Mouse (Mus musculus) forebrain, embryonic 16.5 days (tissue): ENCODE measurements at regions not wholly inside any gene's neighbourhood (a gene's known extent, or its start where the extent isn't known, plus 50 kb on each side); places are given as distances from the start of the nearest gene placed in this dataset.

Source experiments
- ATAC-seq: fragments of 200-750 bp; cut with Nextera tagmentation; 2 replicates; pipeline ENCODE4 v1.8.0; 2017; ENCODE audit warnings: mild to moderate bottlenecking, moderate library complexity
- H3K27ac ChIP-seq: fragments of 300-500 bp; sonication (generic); 2 replicates; pipeline ENCODE4 v1.5.1; 2014; ENCODE audit warnings: low read length, control low read depth
- H3K27me3 ChIP-seq: fragments of 300-500 bp; sonication (generic); replicated peaks from 2 replicates; pipeline ENCODE4 v1.6.1; 2014; ENCODE audit warnings: low read length; ENCODE audit not compliant: control insufficient read depth, insufficient read depth
- H3K36me3 ChIP-seq: fragments of 300-500 bp; sonication (generic); 2 replicates; pipeline ENCODE4 v1.6.1; 2014; ENCODE audit not compliant: control insufficient read depth, insufficient read depth
- H3K4me1 ChIP-seq: fragments of 300-500 bp; sonication (generic); replicated peaks from 2 replicates; pipeline ENCODE4 v1.6.1; 2014; ENCODE audit warnings: low read length; ENCODE audit not compliant: control insufficient read depth, insufficient read depth
- H3K4me2 ChIP-seq: fragments of 300-500 bp; sonication (generic); 2 replicates; pipeline ENCODE4 v1.6.1; 2014; ENCODE audit warnings: mild to moderate bottlenecking, low read length, control low read depth
- H3K4me3 ChIP-seq: fragments of 300-500 bp; sonication (generic); replicated peaks from 2 replicates; pipeline ENCODE4 v1.5.1; 2014; ENCODE audit warnings: mild to moderate bottlenecking, low read length, control low read depth
- H3K9ac ChIP-seq: fragments of 300-500 bp; sonication (generic); replicated peaks from 2 replicates; pipeline ENCODE4 v1.6.1; 2014; ENCODE audit warnings: low read depth, low read length, control low read depth
- H3K9me3 ChIP-seq: fragments of 300-500 bp; sonication (generic); 2 replicates; pipeline ENCODE4 v1.6.1; 2016; ENCODE audit warnings: low read length; ENCODE audit not compliant: control insufficient read depth
- WGBS: fragments of 180-500 bp; shearing (Covaris S2); extraction: QIAGEN DNeasy Blood & Tissue Kit; methylation state at CpG from one replicate; pipeline ENCODE4 v1.1.7; 2014; 5-methylcytosine and 5-hydroxymethylcytosine counted together

DNA sequence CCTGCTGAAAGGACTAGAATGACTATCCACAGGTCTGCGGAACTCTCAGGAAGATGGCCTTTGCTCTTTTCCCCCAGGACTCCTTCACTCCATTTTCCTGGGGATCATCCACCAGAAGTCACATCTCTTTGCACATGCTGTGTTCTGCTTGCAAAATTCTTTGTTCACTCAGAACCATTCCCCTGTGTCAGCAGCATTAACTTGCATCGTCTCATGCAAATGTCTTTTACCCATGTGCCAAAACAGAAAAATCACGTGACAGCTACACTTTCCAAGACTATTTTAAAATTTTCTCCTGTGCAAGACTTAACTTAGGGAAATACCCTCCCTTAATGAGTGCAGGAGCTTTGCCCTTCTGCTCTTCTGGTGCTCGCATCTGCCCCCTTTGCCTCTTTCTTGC, 306.2 kb upstream of the Sox11 start:
- H3K4me2 ChIP-seq, result no peak overlapping the region
- H3K4me3 ChIP-seq, result no peak overlapping the region
- WGBS, result 61% methylated on average over 4 of the region's 4 CpGs
- H3K27me3 ChIP-seq, result no peaks in the 10 kb centered on the region
- no peak overlapping the region for H3K27ac ChIP-seq
- no peak overlapping the region for H3K9ac ChIP-seq
- H3K36me3 ChIP-seq, result no peaks in the 10 kb centered on the region
- ATAC-seq, result no peak
- H3K4me1 ChIP-seq, result peaks cover 13% of the 10 kb centered on the region
- H3K9me3 ChIP-seq, result no peaks in the 10 kb centered on the region

DNA sequence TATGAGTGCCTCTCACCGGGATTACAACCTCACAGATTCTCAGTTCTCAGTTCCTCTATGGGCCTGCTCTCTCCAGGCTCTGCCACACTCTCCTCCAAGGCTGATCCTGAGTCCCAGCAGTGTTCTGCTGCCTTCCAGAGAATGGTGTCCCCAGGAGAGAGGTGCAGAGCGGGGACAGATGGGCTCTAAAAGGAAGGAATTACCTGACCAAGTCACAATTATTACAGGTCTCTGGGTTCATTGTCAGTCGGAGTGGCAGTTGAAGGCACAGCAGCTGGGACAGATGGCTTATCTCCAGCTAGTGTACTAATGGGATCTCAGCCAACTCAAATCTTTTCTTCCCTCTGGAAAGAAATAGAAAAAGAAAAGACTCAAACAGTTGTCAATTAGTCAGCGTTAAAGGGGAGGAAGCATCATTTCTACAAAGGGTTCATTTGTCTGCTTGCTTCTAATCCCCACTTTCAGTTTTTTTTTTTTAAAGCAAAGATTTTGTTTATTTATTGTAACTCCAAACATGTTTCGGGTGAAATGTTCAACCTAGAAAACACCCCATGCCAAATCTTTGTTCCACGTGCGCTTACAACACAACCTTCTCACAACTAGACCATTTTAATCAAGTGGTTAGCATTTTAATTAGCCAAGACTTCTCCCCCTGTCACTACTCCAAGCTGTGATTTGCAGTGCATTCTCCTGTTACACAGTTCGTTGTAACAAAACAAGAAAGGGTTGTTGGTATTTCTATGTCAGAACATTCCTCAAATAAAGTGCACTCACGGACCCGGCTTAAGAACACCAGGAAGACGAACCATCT, 304.3 kb upstream of the Sox11 start:
- 5% methylated on average over 11 of the region's 11 CpGs for WGBS

DNA sequence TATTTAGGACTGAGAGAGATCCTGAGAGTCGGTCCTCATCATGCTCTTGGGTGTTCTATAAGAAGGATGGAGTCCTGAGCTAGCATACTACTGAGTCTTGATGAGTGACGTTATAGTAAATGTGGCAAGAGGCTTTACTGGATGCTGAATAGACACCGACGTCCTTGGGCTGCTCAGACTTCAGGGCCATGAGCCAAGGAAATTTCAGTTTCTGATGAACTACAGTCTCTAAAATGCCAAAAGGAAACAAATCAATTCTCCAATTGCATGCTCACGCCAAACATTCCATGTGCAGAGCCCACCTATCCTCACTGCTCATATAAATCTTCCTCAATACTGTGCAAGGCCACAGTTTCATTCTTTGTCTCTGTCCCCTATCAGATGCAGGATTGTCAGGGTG, 277.2 kb upstream of the Sox11 start:
- no peak overlapping the region for H3K4me2 ChIP-seq
- no peaks in the 10 kb centered on the region for H3K9me3 ChIP-seq
- no peaks in the 10 kb centered on the region for H3K36me3 ChIP-seq
- H3K27ac ChIP-seq, result no peak overlapping the region
- no peaks in the 10 kb centered on the region for H3K27me3 ChIP-seq
- H3K9ac ChIP-seq, result no peak overlapping the region
- no peak overlapping the region for H3K4me3 ChIP-seq
- H3K4me1 ChIP-seq, result no peaks in the 10 kb centered on the region
- ATAC-seq, result no peak
- 84% methylated on average over 5 of the region's 5 CpGs for WGBS

More for the DNA sequence above, 304.3 kb upstream of the Sox11 start:
- Histone ChIP-seq H3K36me3 (no peaks in the 10 kb centered on the region), H3K9ac (no peak overlapping the region), H3K4me1 (peaks cover 13% of the 10 kb centered on the region), H3K27me3 (no peaks in the 10 kb centered on the region), H3K4me3 (no peak overlapping the region), H3K27ac (peak overlapping the region; percentile 86), H3K9me3 (no peaks in the 10 kb centered on the region), H3K4me2 (peak overlapping the region; percentile 15; the same call in 1 of the 2 replicates)
- peak; percentile 84 for ATAC-seq

DNA sequence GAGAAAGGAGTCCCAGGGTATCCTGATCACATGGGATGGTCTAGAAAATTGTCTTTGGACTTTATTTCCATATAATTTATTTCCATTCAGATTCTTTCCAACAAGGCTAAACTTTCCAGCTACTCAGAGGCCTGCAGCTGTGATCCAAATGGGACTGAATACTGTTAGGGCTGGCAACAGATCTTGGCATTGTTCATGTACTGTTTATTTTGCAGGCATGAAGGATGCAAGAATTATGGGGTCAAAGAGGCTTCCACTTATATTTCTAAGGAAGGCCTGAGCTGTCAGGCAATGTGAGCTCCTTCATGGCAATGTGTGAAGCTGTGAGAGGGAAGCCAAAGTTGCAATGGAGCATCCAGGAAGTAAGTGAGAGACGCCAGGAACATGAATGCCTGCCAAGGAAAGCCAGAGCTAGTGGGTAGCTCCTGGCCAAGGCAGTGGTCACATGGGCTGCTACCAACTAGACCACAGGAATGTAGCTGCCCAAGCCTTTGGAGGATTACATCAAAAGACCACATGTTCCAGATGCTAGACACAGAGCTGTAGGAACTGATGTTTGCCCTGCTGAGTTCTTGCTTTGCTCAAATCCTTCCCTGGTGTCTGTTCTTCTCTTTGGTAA, 261.8 kb upstream of the Sox11 start:
- H3K9me3 ChIP-seq, result no peaks in the 10 kb centered on the region
- 80% methylated on average over 1 of the region's 1 CpGs for WGBS
- no peaks in the 10 kb centered on the region for H3K4me1 ChIP-seq
- no peak overlapping the region for H3K4me3 ChIP-seq
- H3K4me2 ChIP-seq, result no peak overlapping the region
- H3K36me3 ChIP-seq, result no peaks in the 10 kb centered on the region
- ATAC-seq, result no peak
- no peak overlapping the region for H3K27ac ChIP-seq
- no peaks in the 10 kb centered on the region for H3K27me3 ChIP-seq
- H3K9ac ChIP-seq, result no peak overlapping the region

DNA sequence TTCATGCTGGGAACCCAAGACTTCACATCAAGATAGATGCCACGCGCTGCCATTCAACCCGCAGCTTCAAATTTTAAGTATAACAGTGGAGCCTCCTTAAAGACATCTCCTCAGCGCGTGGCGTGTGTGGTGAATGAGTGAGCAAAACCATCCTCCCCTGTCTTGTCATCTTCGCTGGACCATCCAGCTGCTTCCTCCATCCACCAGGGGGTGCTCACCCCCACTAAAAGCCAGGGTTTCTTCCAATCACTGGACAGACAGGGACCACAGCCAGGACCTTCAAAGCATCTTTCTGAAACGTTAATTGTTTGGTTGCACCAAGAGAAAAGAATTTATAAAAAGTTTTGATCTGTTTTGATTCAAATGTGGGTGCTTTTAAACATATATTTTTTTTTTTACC, 256.8 kb upstream of the Sox11 start:
- Histone ChIP-seq H3K4me1 (peaks cover 11% of the 10 kb centered on the region), H3K9ac (no peak overlapping the region), H3K36me3 (no peaks in the 10 kb centered on the region), H3K9me3 (no peaks in the 10 kb centered on the region), H3K27me3 (no peaks in the 10 kb centered on the region), H3K4me3 (no peak overlapping the region), H3K27ac (no peak overlapping the region), H3K4me2 (no peak overlapping the region)
- 0 out of 2 replicates have a peak, but pooled peaks have one; percentile 40 for ATAC-seq
- WGBS, result 30% methylated on average over 8 of the region's 8 CpGs

DNA sequence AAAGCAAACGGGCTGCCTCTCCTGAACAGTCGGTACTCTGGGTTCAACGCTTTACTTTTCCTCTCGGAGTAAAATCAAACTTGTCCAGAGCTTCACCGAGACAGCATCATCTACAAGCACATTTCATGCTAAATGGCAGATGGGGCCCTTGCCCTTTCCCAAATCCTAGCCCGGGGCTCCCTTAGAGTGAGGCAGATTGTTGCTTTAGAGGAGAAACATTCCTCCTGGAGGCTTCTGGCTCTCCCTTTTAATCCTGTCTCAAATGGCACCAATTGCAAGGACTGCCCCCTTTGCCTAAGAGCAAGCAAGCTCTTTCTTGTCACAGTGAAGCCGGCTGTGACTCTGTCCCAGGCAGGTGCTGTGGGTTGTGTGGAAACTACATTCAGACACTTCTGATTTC, 255.5 kb upstream of the Sox11 start:
- no peaks in the 10 kb centered on the region for H3K27me3 ChIP-seq
- WGBS, result 27% methylated on average over 7 of the region's 7 CpGs
- peak overlapping the region; percentile 27; the same call in 1 of the 2 replicates for H3K9ac ChIP-seq
- H3K4me2 ChIP-seq, result peak overlapping the region; percentile 26; the same call in 1 of the 2 replicates
- peak overlapping the region; percentile 71 for H3K27ac ChIP-seq
- no peaks in the 10 kb centered on the region for H3K9me3 ChIP-seq
- peaks cover 11% of the 10 kb centered on the region for H3K4me1 ChIP-seq
- ATAC-seq, result peak; percentile 47
- no peak overlapping the region for H3K4me3 ChIP-seq
- H3K36me3 ChIP-seq, result no peaks in the 10 kb centered on the region

GRCm38 (mm10) chr12:27597322-27597721, 254.9 kb upstream of the Sox11 start:
- peak overlapping the region; percentile 71 for H3K27ac ChIP-seq
- H3K4me2 ChIP-seq, result peak overlapping the region; percentile 26; the same call in 1 of the 2 replicates
- no peak for ATAC-seq
- H3K27me3 ChIP-seq, result no peaks in the 10 kb centered on the region
- H3K9ac ChIP-seq, result peak overlapping the region; percentile 27
- no peaks in the 10 kb centered on the region for H3K9me3 ChIP-seq
- no peak overlapping the region for H3K4me3 ChIP-seq
- H3K4me1 ChIP-seq, result peaks cover 11% of the 10 kb centered on the region
- WGBS, result 21% methylated on average over 3 of the region's 3 CpGs
- no peaks in the 10 kb centered on the region for H3K36me3 ChIP-seq

GRCm38 (mm10) chr12:27595576-27595975, 253.2 kb upstream of the Sox11 start:
- no peak overlapping the region for H3K4me2 ChIP-seq
- no peak overlapping the region for H3K4me3 ChIP-seq
- H3K9ac ChIP-seq, result no peak overlapping the region
- no peaks in the 10 kb centered on the region for H3K36me3 ChIP-seq
- no peak for ATAC-seq
- no peak overlapping the region for H3K27ac ChIP-seq
- H3K27me3 ChIP-seq, result no peaks in the 10 kb centered on the region
- WGBS, result 56% methylated on average over 2 of the region's 2 CpGs
- H3K9me3 ChIP-seq, result no peaks in the 10 kb centered on the region
- H3K4me1 ChIP-seq, result peaks cover 11% of the 10 kb centered on the region

DNA sequence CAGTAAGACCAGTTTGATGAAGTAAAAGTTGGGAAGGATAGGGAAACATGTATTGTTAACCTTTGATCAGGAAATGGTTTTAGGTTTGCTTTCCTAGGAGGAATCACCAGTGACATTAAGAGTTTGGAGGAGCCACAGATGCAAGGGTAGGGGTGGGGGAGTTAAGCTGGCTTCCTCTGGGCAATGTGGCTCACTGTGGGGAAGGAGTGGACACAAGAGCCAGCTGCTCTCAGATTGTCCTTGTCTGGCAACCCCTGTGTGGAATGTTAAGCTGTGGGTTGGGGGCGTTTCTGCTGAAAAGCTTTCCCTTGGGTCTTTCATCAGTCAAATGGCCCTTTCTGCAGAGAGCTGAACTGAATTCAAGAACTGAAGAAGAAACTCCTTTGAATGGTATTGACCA, 251.1 kb upstream of the Sox11 start:
- H3K36me3 ChIP-seq, result no peaks in the 10 kb centered on the region
- peaks cover 11% of the 10 kb centered on the region for H3K4me1 ChIP-seq
- no peaks in the 10 kb centered on the region for H3K9me3 ChIP-seq
- no peak overlapping the region for H3K4me2 ChIP-seq
- no peak overlapping the region for H3K27ac ChIP-seq
- no peak for ATAC-seq
- H3K27me3 ChIP-seq, result no peaks in the 10 kb centered on the region
- WGBS, result 55% methylated on average over 1 of the region's 1 CpGs
- no peak overlapping the region for H3K9ac ChIP-seq
- no peak overlapping the region for H3K4me3 ChIP-seq
